Mouse (Mus musculus) embryonic fibroblast, embryonic 13.5 days (primary cell): ENCODE measurements at regions not wholly inside any gene's neighbourhood (a gene's known extent, or its start where the extent isn't known, plus 50 kb on each side); places are given as distances from the start of the nearest gene placed in this dataset.

Experiments
- CTCF ChIP-seq: IDR thresholded peaks from 2 replicates; pipeline ENCODE4 v1.5.1; 2011; ENCODE audit warnings: mild to moderate bottlenecking, control low read depth, low read length, moderate library complexity, borderline replicate concordance; ENCODE audit not compliant: insufficient read depth
- POLR2A ChIP-seq: IDR thresholded peaks from 2 replicates; pipeline ENCODE4 v1.6.1; 2011; ENCODE audit warnings: low read depth, mild to moderate bottlenecking, control low read depth, low read length, moderate library complexity

- TF ChIP-seq CTCF, result no peak
- TF ChIP-seq POLR2A, result no peak
Measured at GRCm38 (mm10) chr15:67283275-67283972, 782.7 kb upstream of the Lrrc6 start.
